Mouse (Mus musculus) thymus, postnatal 25 days (tissue): ENCODE data around the gene Mat2b.
"Not testable (repeated sequence)": the region's sequence is repeated elsewhere in the genome, so short reads cannot be mapped to it uniquely, and the experiment has no call there.

Experiments used
- DNase-seq: peaks from one replicate; pipeline ENCODE4 v3.0.0; 2022

Mat2b gene

DNA sequence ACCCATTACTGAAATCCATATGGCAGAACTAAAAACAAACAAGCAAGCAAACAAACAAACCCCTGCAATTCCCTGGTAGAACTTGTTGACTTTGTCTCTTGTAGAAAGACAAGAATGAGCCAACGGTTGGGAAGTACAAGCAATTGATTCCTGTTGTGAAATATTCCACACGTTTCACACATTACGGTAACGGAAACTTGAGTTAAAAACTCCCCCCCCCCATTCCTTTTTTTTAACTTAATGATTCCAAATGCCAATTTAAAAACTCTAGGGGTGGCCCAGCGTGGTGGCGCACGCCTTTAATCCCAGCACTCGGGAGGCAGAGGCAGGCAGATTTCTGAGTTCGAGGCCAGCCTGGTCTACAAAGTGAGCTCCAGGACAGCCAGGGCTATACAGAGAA is at the start of gene Mat2b:
Gene Mat2b (minus strand): TSS at position 101 of the 400 bp plus-strand sequence.
- DNase-seq = no peak

DNA sequence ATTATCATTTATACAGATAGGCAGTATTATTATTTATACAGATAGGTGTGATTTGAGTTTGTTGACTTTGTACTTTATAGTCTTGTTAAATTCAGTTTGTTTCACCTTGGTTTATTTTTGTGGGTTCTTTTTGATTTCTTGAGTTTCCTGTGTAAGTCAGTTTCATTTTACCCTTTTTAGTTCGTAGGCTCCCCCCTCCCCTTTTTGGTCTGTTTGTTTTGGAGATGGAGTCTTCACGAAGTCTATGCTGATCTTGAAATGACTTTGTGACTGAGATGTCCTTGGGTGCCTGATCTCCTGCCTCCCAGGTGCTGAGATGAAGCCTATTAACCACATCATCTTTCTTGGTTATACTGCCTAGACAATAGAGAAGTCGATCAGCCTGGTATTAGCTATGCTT is 49.3 kb upstream of the Mat2b start:
- no peak for DNase-seq

DNA sequence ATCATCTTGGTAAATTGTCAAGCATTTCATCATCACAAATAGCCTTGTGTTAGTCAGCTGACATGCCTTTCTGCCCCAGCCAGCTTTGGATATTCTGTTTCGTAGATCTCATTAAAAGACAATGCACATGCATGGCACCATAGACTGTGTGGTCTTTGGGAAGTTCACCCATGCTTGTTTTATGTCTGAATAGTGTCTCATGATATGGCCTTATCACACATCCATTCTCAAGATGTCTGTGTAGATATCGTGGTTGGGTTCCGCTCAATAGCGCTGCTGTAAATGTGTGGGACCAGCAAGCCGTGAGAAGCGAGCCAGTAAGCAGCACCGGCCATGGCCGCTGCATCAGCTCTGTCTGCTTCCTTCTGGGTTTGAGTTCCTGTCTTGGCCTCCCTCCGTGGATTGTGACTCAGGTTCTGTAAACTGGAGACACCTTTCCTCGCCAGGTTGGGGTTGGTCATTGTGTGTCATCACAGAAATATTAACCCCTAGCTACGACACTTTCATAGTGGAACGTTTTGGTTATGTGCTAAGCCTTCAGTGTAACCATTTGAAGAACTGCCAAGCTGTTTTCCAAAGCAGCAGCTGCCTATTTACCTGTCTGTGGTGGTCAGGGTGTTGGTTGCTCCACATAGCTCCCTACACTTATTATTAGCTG is 46.7 kb upstream of the Mat2b start:
- no peak for DNase-seq

DNA sequence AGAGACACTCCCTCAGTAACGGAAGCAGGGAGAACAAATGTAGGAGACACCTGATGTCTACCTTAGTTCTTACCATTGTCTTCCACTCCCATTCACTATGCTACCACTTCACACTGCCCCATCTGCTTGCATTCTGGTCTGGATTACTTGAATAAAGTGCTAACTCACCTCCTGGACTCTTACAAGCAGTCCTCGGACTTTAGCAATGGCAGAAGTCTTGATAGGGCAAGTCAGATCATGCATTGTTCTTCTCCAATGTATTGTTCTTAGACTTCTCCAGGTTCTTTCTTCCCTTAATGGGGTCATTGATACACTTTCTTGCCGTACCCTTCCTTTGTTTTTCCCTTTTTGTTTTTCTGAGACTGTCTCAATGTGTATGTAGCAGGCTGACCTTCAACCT is 42.4 kb upstream of the Mat2b start:
- no peak for DNase-seq

DNA sequence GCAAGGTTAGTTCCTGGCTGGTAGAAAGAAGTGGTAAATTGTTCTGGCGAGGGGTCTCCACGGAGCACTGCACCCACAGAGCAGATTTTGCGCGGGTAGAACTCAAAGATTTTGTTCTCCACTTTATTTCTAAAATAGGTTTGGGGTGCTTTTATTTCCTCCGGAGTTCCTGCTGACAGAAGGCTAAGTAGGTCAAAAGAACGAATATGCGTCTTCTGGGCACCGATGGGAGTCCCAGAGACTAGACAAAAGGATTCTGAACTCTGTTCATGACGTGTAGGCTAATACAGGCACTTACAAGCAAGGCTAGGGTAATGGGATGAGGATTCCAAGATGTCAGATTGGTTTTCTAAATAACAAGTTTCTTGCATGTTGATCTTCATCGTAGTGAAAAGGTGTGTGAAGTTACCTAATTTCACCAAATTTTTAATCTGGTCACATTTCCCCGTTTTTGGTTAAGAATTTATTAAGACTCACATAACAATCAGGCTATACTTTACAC is 39.3 kb upstream of the Mat2b start:
- no peak for DNase-seq

DNA sequence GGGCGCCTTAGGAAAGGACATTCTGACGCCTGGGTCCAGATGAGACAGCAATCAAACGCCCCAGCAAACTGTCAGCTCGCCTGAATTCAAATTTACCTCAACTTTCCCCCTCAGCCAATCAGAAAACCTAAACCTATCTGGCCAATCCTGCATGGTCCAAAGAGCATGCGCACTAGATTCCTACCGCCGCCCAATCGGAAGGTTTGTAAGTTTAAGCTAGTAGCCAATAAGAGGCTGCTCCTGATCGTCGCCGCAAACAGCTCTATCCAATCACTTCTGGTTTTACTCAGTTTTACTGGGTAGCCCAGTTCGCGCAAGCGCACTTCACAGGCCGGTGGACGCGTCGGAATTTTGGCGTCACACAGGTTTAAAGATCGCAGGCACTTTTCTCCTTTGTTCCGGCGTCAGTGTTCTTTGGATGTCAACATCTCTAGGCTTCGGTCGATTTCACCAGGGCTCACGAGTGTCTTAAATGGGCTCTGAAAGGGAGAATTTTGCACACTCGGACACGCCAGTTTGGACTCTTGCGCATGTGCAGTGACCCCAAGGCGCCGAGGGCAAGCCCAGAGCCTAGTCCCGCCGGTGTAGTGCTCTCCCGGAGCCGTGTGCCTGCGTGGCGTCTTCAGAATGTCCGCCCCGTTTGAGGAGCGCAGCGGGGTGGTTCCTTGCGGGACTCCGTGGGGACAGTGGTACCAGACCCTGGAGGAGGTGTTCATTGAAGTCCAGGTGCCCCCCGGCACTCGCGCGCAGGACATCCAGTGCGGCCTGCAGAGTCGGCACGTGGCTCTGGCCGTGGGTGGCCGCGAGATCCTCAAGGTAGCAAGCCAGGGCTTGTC is 38.6 kb upstream of the Mat2b start, which contains the start of the genes Hmmr and Nudcd2:
Gene Hmmr (minus strand): TSS at position 84 of the 836 bp plus-strand sequence.
Gene Nudcd2 (plus strand): TSS at position 329 of the 836 bp plus-strand sequence.
- DNase-seq = peak; percentile 91

DNA sequence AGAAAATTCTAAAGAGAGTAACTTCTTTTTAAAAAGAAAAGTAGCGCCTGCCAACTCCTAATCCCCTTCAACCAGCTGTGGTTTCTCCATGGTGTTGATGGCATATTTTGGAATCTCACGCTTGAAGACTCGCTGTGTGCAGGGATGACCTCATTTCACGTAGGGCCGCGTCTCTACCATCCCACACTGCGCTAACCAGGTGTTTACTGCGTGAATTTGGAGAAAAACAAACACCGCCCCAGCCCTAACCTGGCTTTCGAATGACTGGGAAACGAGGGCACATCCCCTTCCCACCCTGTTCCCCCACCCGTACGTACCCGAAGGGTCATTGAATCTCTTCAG is 38.0 kb upstream of the Mat2b start:
- DNase-seq = no peak

DNA sequence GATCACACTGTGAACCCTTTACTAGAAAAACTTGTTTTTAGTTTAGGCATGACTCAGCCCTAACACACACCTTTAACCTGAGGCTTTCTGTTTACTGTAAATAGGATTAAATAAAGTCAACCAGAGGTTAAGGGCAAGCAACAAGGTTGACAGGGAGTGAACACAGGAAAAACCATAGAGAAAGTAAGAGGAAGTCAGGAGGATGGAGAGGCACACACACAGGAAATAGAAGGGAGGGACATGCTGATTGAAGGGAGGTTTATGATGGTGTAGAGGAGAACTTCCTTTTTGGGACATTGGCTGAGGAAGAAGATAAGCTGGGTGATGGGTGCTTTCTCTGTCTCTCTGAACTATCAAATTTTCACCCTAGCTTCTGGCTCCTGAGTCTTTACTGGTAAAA is 23.3 kb upstream of the Mat2b start:
- no peak for DNase-seq

DNA sequence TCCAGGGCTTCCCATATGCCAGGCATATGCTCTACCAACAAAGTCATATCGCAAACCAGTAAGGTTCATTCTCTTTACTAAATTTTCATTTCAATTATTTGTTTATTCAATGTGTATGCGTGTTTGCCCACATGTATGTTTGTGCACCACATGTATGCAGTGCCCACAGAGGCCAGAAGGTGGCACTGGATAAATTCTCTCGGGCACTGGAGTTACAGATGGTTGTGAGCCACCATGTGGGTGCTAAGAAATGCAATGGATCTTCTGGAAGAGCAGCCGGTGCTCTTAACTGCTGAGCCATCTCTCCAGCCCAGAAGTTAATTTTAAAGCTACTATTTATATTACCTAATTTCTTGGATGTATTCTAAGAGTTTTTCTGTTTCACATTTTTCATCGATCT is 20.5 kb upstream of the Mat2b start:
- DNase-seq = no peak

DNA sequence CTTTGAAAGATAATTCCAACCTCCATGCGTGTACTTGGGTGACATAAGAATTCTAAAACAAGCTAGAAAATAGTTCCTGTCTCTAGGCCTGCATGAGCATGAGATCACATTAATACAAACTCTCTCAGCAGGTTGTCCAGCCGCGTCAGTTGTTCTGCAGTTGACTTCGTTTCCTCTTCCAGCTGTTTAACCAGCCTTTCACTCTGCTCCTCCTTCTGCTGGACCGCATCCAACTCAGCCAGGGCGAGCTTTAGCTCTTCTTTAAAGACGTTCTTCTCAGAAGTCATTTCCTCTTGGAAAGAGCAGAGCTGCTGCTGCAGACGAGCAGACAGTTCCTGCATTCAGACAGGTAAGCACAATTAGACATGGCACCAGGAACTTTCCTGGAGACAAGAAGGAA is 18.9 kb upstream of the Mat2b start:
- DNase-seq = no peak

DNA sequence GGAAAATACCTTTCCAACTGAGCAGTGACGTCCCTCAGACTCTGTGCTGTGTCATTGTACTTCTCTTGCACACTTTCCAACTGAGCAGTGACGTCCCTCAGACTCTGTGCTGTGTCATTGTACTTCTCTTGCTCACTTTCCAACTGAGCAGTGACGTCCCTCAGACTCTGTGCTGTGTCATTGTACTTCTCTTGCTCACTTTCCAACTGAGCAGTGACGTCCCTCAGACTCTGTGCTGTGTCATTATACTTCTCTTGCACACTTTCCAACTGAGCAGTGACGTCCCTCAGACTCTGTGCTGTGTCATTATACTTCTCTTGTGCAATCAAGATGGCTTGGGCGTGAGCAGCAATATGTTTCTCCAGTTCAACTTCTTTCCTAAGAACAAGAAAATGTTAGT is 14.9 kb upstream of the Mat2b start:
- not testable (repeated sequence) for DNase-seq

DNA sequence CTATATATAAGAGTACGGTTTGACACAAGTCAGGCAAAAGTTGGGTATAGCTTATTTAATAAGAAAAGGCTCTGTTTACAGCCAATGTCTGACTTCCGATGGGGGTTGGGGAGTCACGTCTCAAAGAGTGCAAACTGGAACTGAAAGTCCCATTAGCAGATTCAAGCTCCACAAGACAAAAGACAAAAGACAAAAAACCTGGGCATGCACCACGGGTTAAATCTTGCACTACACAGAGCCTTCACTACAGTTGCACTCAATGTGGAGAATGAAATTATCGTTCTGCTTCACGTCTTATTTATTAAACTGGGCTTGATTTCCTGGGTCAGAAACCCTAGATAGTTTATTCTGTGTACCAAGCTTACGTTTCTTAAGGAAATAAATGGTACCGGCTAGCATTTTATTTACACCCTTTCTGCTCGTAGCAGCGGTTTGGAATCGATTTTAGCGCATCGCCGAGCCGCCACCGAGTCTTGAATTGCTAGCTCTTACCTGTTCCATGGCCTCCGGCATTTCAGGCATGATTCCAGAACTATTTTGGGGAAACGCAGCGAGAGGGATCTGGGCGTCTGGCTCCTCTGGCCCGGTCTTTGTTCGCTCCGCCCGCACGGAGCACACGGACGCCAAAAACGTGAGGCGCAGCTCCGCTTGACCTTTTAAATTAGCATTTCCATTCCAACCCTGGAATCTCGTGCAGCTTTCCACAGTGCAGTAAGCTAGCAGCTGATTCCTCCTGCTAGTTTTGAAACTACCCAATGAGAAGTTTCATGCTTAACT is 504 bp downstream of the Mat2b start:
- peak; percentile 69 for DNase-seq

DNA sequence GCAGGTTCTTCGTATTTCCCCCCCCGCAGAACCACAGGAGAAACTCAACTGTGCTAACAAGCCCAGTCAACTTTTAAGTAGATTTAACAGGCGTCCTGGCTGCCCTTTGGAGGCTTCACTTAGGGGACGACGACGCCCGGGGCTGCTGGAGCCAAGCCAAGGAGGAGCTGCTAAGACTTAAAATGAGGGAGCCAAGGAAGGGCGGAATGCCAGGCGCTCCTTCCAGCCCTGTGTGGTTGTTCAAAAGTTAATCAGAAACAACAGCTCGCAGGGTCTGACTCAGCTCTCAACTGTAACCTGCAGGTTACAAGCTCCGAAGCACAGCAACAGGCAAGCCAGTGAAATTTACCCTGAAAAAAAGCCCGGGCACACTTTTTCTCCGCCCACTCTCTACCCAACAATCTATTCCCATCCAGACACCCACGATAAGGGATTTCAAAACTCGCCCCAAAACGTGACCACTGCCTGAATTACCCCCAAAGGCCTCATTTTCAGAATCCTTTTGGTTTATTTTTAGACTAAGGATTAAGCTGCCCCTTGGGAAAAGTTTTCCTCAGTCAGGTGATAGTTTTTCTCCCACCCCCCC is 1.5 kb downstream of the Mat2b start:
- peak; percentile 52 for DNase-seq

DNA sequence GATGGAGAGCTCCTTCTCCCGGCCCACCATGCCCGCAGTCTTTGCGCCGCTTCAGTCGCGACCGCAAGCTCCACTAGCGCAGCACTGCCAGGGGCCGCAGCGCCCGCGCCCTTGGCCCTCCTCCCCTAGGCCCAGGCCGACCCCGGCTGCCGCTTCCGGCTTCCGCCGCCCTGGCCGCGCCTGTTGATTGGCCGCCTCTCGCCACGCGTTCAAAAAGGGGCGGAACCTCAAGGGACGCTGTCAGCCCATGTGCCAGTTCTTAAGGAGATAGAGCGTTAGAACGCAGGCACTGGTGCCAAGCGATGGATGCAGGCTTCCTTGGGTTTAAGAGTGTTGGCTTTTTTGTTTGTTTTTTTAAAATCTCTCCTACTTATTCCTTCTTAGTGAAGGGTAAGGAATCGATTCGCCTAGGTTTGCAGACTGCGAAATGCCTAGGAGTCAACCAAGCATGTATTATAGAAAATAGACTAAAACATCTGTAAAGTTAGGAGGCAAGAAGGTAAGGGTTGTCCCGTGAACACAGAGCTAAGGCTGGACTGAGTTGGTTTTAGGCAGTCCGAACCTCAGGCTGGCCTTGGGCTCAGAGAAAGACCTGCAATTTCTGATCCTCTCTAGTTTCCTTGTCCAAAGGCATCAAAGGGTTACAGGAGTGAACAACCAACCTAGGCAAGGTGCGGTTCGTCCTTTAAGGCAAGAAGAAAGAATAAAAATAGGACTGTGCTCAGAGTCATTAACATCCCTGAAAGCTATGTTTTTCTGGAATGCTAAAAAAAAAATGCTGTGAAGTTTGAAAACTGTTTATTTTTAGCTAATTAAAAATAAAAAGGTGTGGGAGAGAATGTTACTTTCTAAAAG is 2.3 kb downstream of the Mat2b start:
- peak; percentile 96 for DNase-seq

DNA sequence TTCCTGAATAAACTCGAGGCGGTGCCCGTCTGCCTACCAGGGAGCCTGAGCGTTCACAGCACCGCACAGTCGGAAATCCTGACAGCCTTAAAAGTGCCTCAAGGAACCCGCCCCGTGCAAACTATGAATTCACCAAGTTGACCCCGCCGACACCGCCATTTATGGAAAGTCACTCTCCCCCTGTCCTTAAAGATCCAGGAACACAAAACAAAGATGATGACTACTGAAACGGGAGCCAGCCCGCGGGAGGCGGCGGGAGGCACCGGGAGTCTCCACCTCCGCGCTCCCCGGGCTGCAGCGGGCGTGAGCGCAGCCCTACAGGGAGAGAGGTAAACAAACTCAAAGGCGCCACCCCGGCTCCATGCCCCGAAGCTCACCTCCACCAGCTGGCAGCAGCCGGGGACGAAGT is 2.9 kb downstream of the Mat2b start:
- no peak for DNase-seq

DNA sequence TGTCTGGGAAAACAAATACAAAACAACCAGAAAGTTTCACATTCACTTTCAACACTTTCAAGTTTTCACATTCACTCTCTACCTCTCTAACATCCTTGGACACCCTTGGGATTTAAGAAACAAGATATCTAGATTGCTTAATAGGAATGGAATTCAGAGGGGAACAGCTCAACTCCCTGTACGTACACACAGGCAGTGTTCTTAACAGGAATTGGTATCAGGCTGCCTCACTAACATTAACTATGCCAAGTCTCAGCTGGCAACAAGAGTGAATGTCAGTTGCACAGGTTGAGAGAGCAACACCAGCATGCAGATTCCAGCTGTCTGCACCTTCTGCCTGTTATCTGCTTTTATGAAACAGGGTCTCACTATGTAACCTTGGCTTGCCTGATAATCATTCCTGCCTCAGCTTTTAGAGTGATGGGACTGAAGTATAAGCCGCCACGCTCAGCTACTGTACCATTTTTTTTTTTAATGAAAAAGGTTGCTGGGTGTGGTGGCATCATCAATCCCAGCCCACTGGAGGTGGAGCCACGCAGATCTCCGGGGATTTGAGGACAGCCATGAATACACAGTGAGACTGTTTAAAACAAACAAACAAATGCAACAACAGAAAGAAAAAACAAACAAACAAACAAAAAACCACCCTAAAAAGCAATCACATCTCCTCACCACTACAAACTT is 4.4 kb downstream of the Mat2b start:
- no peak for DNase-seq

DNA sequence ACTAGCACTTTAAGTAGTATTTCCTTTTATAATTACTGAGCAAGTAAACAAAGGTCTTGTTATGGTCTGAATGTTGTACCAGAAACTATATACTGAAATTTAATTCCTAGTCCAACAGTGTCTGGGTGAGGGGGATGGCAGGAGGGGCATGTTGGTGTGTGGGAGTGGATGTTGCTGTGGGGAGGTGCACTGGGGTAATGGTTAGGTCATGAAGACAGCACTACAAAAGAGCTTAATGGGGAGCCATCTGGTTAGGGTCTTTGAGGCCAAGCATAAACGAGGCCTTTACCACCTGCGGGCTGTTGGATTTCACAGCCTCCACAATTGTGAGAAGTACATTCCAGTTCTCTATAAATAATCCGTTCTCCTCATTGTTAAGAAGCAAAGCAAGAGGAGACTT is 11.7 kb downstream of the Mat2b start:
- no peak for DNase-seq

DNA sequence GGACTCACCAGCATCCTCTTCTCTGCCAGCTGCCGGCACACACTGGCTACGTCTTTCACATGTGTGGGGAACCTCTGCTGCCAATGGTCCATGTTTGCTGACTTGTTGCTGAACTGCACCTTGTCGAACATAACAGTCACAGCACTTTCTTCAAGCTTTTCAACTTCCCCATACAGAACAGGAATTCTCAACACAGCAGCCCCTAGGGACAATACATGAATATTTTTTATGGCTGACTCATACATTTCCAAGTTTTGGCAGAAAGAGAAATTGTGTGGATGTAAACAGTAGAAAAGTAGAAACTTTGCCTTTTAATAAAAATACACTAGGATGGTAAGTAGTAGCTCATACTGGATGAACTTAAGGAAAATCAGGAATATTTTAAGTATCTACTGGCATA is 12.5 kb downstream of the Mat2b start:
- no peak for DNase-seq

DNA sequence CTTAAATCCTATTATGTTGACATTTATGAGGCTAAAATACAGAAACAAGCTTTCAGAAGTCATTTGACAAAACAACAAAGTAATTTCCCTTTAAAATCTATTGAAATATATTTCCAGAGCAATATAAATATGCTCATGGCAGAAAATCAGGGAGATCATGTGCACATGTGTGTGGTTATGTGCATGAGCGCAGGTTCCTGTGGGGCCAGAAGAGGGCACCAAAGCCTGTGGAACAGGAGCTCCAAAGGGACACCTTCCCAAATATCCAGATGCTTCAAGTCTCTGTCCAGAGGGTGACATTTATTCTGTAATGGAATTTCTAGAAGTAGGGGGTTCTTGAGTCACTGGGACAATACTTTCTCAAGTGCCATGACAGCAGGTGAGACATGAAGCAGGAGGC is 17.8 kb downstream of the Mat2b start:
- DNase-seq = peak; percentile 12

DNA sequence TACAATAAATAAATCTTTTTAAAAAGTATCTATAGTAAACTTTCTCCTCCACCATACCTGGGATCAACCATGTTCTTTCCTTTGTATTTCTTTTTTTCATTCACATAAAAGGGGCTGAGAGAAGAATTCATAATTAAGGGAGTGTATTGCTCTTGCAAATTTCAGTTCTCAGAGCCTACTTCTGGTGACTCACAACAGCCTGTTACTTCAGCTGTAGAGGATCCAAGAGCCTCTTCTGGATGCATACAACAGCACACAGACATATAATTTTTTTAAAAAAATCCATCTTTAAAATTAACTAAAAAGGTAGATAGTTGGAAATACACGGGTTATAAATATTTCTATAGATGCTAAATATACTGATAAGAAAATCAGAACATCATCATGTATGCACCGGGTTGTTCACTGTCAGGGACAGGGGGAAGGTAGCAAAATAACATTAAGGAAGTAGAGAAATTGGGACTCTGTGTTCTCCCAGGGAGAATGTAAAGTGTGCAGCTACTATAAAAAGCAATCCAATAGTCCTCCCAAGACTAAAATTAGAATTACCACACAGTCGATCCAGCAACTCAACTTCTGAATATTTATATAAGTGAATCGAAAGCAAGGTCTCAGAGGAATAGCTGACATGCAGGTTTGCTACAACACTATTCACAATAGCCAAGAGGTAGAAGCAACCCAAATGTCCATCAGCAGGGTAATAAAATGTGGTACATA is 19.8 kb downstream of the Mat2b start:
- no peak for DNase-seq
